Mouse (Mus musculus): ENCODE data around the gene Slc9a3r2. TPM values are rescaled to one million over a fixed set of nuclear protein-coding genes. Genes with fewer than 3 reads are reported as not detected.

Slc9a3r2 gene
- 100 to 1,000 TPM in 1 of 2 experiments, 10 to 100 TPM in 1; 91.1 to 140 TPM for total RNA-seq (2021)

DNA sequence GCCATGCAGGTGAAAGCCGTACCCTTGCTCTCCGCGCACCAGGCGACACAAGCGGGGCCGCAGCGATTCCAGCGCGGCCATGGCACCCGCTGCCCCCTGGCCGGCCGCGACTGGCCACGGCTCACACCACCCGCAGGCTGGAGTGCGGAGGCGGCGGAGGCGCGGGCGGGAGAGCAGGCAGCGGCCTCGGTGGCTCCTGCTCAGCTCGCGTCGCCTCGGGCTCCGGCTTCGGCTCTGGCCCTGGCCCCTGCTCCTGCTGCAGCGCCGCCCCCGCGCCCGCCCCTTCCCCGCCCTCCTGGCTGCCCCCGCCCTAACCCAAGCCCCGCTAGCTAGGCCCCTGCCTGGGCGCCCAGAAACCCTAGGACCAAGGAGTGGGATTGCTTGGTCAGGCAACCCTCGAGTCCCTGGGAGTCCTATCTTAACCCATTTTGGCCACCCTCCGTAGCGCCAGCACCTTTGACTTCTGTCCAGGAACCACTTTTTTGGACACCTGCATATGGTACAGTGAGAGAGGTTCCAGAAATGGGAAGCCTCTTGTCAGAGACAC, at the start of gene Slc9a3r2:
Slc9a3r2 (minus strand) TSS at position 258 of the 547 bp plus-strand sequence.
- intact Hi-C loops (cut with DNase I) = loop anchor here (2.0 kb wide), 1 partner anchor 17 kb away; the partner anchor contains the start of genes Nthl1 and Tsc2
- DNase-seq = peak; percentile 71 to 76

DNA sequence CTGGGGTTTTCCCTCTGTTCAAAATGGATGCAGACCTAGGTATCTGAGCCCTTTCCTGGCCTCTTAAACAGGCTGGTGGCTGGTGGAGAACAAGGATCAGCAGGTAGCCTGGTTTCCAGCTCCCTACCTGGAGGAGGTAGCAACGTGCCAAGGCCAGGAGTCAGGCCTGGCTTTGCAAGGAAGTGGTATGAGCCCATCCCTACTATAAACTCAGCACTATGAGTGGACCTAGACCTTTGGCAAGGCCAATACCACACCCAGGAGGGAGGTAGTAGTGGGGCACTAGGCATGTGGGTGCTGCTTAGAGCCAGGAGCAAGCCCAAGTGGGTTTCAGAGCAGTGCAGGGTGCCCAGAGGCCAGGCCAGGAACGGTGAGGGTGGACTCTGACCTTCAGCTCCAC, 49.3 kb upstream of the Slc9a3r2 start:
- intact Hi-C loops (cut with DNase I) = no loop called here
- no peak for DNase-seq

DNA sequence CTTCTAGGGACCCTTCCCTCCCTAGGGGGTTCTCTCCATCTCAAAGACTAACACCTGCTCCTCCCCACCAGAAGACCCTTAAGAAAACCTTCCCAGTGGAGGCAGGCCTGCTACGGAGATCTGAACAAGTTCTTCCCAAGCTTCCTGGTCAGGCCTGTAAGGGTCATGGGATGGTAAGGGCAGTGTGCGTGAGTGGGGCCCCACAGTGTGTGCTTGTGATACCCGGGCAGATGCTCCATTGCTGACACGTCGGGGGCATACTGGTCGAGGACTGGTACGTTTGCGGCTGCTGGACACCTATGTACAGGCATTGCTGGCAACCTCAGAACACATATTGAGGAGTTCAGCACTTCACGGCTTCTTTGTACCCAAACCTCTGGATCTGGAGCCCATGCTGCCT, 48.6 kb upstream of the Slc9a3r2 start:
- DNase-seq = no peak
- intact Hi-C loops (cut with DNase I) = no loop called here

DNA sequence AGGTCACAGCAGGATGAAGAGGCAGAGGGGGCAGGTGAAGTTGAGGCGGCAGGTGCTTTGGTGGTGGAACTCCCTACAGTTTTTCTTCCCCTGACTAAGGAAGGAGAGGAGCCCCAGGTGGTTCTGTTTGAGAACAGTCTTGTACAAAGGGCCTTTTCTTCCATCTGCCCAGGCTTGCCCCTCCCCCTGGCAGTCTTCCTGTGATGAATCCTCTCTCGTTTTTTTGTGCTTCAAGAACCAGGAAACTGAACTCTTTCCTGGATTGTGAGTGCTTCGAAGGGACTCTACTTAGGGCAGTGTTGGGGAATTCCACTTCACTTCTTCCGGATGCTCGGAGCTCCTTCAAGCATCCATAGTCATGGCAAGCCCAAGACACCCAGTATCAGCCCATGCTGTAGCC, 47.9 kb upstream of the Slc9a3r2 start:
- DNase-seq = no peak
- intact Hi-C loops (cut with DNase I) = no loop called here

GRCm38 (mm10) chr17:24696011-24696697, 46.0 kb upstream of the Slc9a3r2 start, which contains the start of the genes Gfer and Noxo1:
TSS of gene Gfer (minus strand) at chr17:24696156.
TSS of gene Noxo1 (plus strand) at chr17:24696234.
- peak; percentile 87 to 88 for DNase-seq
- intact Hi-C loops (cut with DNase I) = no loop called here

DNA sequence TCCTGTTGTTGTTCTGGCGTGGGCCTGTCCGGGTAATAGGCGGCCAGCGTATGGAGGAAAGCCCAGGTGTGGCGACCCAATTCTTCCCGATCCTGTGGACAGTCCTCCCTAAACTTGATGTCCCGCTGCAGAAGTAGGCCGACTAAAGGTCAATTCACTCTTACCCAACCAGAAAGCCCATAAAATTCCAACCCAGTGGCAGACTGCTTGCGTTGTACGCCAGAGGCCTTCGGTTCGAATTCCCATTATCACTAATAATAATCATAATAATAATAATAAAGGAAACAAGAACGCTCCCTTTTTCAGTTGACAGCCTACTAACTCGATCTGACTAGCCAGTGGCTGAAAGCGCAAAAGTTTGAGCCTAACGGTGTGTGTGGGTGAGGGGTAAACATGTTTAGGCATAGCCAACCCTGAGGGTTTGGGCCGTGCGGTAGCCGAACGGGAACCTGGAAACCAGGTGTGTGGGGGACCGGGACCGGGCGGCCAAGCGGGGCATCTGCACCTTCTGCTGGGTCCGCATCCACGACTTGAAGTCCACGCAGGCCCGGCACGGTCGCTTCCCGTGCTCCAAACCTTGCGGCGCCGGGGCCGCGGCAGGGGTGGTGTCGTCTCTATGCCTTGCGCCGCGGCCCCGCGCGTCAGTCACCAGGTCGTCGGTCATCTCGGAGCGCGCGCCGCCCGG, 45.3 kb upstream of the Slc9a3r2 start:
- intact Hi-C loops (cut with DNase I) = loop anchor here (2.0 kb wide), 1 partner anchor 25 kb away; no protein-coding TSS in a partner anchor

DNA sequence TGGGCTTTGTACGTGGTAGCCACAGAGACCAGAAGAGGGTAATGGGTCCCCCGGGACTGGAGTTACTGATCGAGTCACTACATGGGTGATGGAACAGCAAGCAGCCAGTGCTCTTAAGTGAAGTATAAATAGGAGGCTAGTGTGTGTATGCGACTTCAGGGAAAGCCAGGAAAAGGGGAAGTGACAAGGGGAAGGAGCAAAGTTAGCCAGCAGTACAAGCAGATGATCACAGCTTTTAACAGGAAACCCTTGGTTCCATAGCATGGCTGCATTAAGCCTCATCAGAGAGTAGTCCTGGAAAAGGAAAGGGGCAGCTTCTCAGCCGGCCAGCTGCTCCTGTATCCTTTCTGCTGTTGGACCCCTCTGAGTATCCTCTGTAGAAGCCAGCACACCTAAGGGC, 42.3 kb upstream of the Slc9a3r2 start:
- intact Hi-C loops (cut with DNase I) = no loop called here
- no peak for DNase-seq

More for the DNA sequence above, 45.3 kb upstream of the Slc9a3r2 start:
- no peak for DNase-seq

DNA sequence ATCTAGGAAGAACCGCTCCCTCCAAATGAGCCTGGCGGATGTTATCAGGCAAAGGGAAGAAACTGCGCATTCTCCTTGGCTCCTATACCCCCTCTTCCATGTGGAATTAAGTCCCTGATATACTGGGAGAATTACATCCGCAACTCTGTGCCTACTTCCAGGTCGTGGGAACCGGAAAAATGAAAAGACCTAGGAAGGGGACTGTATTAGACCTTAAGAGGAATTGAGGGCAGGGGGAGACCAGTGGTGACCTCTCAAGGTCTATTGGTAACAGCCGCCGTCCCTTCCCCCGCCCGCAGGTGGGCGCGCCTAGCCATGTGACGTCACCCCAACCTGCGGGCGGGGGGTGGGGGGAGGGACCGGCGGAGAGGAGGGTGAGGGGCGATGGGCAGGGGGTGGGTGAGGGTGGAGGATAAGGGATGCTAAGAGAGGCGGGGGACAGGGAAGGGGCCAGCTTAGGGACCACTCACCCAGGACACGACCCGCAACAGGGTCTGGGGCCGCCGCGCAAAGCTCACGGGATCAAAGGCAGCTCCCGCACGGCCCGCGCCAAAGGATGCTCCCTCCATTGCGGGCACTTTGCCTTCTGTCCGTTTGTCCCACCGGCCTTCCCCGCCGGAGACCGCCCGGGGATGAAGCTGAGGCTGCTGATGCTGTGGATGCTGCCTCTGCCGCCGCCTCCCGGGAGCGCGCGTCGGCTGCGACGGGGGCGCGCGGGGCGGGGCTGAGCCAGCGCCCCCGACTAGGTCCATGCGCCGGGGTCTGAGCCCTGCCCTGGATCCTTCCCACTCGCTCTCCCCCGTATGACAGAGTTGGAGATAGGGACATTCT, 39.3 kb upstream of the Slc9a3r2 start, which contains the start of gene Syngr3:
Syngr3 (minus strand) TSS at position 705 of the 831 bp plus-strand sequence.
- intact Hi-C loops (cut with DNase I) = no loop called here
- DNase-seq = no peak

DNA sequence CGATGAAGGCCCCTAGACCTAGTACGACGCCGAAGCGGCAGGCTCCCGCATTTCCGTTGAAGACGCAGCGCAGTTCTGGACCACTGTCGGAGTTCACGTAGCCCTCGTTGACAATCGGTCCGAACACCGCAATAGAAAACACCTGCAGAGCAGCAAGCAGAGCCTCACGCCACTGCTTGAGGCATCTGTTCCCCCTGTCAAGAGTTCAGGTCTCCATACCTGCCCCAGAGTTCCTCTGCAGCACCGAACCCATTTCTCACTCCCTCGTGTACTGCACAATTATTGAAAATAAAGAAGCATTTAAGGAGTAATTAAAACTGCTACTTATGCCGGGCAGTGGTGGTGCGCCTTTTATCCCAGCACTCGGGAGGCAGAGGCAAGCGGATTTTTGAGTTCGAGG, 37.5 kb upstream of the Slc9a3r2 start:
- intact Hi-C loops (cut with DNase I) = no loop called here
- no peak for DNase-seq

DNA sequence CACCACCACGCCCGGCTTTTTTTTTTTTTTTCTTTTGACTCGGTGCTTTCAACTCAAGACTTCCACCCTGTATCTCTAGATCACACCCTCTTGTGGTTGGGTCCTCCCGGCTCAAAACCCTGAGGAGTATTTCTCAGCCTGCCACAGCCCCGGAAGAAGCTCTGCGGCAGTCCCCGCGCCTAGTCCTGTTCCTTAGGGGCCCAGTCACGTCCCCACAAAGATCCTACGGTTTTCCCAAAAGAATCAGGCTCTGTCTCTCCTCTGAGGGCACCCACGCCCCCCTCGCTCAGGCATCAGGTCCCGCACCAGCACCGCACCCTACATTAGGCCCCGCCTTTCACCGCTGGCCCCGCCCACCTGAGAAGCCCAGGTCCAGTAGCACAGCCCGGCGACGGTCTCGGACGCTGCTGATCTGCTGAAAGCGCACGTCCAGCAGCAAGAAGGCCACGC, 37.0 kb upstream of the Slc9a3r2 start:
- intact Hi-C loops (cut with DNase I) = no loop called here

GRCm38 (mm10) chr17:24686514-24686913, 36.4 kb upstream of the Slc9a3r2 start:
- DNase-seq = no peak
- intact Hi-C loops (cut with DNase I) = no loop called here

More for the DNA sequence above, 37.0 kb upstream of the Slc9a3r2 start:
- peak; percentile 41 to 51 for DNase-seq

DNA sequence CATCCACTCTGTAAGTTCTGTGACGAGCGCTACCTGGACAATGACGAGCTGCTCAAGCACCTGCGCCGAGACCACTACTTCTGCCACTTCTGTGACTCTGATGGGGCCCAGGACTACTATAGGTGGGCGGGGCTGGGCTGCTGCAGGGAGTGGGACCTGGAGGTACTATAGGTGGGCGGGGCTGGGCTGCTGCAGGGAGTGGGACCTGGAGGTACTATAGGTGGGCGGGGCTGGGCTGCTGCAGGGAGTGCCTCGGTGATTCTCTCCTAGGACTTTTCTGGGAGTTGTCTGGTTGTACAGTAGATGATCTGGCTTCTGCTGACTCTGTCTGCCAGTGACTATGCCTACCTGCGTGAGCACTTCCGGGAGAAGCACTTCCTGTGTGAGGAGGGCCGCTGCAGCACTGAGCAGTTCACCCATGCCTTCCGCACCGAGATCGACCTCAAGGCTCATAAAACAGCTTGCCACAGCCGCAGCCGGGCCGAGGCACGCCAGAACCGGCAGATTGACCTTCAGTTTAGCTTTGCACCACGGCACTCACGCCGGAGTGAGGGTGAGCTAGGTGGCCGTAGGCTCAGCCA, 27.5 kb upstream of the Slc9a3r2 start:
- intact Hi-C loops (cut with DNase I) = no loop called here
- DNase-seq = no peak

DNA sequence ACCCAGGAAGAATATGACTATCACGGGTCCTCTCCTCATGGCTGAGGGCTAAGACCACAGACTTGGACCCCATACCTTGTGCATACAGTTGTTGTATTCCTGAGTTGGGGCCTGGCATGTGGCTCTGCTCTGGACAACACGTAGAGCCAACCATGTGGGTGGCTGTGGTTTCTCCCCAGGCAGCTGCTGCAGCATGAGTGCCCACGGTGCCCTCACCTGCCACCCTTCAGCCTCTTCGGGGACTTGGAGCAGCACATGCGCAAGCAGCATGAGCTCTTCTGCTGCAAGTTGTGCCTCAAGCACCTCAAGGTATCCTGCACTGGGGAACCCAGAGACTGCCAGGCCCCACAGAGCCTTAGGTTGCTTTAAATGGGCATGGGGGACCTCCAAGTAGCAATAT, 26.8 kb upstream of the Slc9a3r2 start:
- intact Hi-C loops (cut with DNase I) = no loop called here
- no peak for DNase-seq

- intact Hi-C loops (cut with DNase I) = no loop called here
- peak; percentile 68 to 69 for DNase-seq
Observed at GRCm38 (mm10) chr17:24676187-24676586, 26.1 kb upstream of the Slc9a3r2 start.

DNA sequence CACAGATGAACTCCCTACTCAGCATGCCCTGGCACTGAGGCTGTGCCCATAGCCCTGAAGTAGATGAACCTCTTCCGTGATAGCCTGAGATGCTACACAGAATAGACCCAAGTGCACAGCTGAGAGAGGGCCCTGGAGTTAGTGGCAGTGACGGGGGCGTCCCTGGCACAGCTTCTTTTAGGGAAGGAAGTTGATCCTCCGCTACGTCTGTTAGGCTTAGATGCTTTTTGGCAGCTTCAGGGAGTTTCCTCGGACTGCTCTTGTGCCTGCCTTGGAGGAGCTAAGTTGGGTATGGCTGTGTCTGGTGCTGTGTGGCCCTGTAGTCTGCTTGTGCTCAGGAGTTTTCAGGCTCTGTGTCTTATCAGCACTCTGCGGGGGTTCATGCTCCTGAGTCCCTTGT, 24.1 kb upstream of the Slc9a3r2 start:
- intact Hi-C loops (cut with DNase I) = no loop called here
- no peak for DNase-seq

DNA sequence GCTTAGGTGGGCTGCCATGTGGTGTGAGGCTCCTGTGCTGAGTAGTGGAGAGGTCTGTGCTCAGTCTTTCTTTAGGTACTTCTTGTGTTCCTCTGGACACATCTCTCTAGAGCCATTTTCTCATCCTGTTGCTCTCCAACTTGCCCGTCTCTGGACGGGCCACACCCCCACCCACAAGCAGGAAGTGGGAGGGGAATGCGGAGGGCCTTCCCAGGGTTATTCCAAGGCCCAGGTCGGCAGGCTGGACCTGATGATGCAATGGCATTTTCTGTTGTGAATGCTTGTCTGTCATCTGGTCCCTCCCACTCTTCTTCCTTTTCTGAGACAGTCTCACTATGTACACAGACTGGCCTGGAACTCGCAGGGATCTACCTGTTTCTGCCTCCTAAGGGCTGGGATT, 22.0 kb upstream of the Slc9a3r2 start:
- DNase-seq = peak; percentile 48 to 53
- intact Hi-C loops (cut with DNase I) = no loop called here

- no peak for DNase-seq
- intact Hi-C loops (cut with DNase I) = loop anchor here (2.0 kb wide), 1 partner anchor 23 kb away; no protein-coding TSS in a partner anchor
Observed at GRCm38 (mm10) chr17:24671346-24671745, 21.2 kb upstream of the Slc9a3r2 start.

DNA sequence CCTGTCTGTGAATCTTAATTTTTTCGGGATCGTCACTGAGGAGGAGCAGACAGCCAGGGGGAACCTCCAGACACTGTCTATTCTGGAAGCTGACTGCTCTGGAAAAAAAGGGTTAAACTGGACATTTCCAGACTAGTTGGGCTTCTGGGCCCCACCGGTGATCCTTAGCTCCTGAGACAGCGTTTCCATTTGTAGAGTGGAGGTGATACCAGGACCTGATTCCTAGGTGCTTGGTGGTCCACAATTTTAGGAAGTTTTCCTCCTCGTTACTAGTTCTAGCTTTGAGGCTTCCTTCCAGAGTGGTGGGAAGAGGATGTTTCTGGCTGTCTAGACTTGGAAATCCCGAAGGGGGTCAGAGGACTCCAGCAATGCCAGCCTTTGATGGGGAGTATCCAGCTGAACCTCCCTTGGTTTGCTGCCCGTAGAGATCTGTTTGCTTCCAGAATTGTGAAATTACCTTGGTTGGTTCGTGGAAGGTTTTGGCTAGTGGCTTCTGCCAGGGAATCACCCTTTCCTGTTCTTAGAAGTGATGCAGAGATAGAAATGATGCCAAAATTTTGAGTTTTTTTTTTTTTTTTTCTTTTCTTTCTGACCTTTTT, 20.2 kb upstream of the Slc9a3r2 start:
- intact Hi-C loops (cut with DNase I) = loop anchor here (2.0 kb wide), 1 partner anchor 24 kb away; no protein-coding TSS in a partner anchor
- DNase-seq = no peak

DNA sequence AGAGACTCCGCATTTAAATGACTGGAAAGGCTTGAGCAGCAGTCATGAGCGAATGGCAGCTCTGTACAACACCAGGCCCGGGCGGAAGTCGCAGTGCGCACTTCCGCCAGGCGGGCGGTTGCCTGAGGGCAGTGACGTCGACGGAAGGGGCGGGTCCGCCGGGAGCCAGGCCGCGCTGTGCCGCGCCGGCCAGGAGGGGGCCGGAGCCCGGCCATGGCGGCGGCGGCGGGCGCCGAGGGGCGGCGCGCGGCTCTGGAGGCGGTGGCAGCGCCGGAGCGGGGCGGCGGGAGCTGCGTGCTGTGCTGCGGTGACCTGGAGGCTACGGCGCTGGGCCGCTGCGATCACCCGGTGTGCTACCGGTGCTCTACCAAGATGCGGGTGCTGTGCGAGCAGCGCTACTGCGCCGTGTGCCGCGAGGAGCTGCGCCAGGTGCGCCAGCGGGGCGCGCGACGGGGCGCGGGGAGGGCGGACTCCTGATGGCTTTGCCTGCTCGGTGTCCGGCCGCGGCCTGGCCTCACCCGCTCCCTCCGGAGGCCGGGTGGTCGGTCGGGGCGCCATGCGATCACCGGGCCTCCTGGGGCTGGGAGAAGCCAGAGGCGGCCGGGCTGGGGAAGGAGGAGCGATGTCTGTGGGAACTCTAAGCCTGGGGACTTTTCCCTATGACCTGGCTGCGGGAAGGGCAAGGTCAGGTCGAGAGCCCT, 19.6 kb upstream of the Slc9a3r2 start, which contains the start of gene Zfp598:
Zfp598 (plus strand) TSS at position 143 of the 701 bp plus-strand sequence.
- intact Hi-C loops (cut with DNase I) = loop anchor here (2.0 to 5.0 kb wide), 4 partner anchors 25 to 192 kb away; partner anchors contain the start of genes Mlst8, Nthl1 and Tsc2

More for the DNA sequence above, 19.6 kb upstream of the Slc9a3r2 start, which contains the start of gene Zfp598:
- peak; percentile 96 to 98 for DNase-seq
